ENCODE assay signal across 23 mouse cellular contexts in genomic region chr13:73699714-73700113, GRCm38 (mm10). TPM values are rescaled to one million over a fixed set of nuclear protein-coding genes. Genes with fewer than 3 reads are reported as not detected.
DNase-seq lines count a peak whose midpoint lies in the region; ATAC-seq and TF ChIP-seq lines count a peak whose summit lies in the region.
"Had no signal": no experiment of that assay in that cellular context is flagged by ENCODE, and none has a peak within 500 bp of the region (broad histone marks: within the 10 kb centered on the region; RNA-seq: fewer than 3 reads in every experiment).

No protein-coding gene starts in this region.

- DNase-seq in thymus, adult 2 months, result no peak
- DNase-seq in thymus, adult 18-20 months, result no peak
- DNase-seq in adrenal gland, postnatal 36 days, result peak; percentile 41 to 48
- DNase-seq in liver, result no peak
- DNase-seq: cerebellum, adult 11-12 months; cerebellum, adult 9-10 months; cerebellum, postnatal 36 days; forebrain, postnatal 0 days; gastrocnemius, postnatal 14 days; heart, adult 2 months; heart, postnatal 14 days had no signal

- no peak for TF ChIP-seq CTCF in thymus, adult 2 months (IDR thresholded peaks at IDR 0.05; ENCODE audit: borderline replicate concordance, control insufficient read depth, extremely low read depth, insufficient read depth, low read length, poor library complexity)
- TF ChIP-seq CTCF in small intestine, adult 2 months (IDR thresholded peaks at IDR 0.05; ENCODE audit: extremely low read depth, insufficient read length, insufficient replicate concordance, low read depth, low read length), result no peak

- no peak overlapping the region for H3K4me3 ChIP-seq in thymus, adult 2 months (ENCODE audit: control insufficient read depth, insufficient read depth, low read length)
- peak overlapping the region; percentile 75 for H3K4me3 ChIP-seq in small intestine, adult 2 months (ENCODE audit: low read depth, low read length)
- no peak overlapping the region for H3K4me3 ChIP-seq in hindbrain, embryonic 12.5 days
- H3K4me3 ChIP-seq: embryonic facial prominence, embryonic 13.5 days; forebrain, embryonic 13.5 days; heart, adult 2 months; heart, embryonic 15.5 days had no signal

- no peak overlapping the region for H3K4me2 ChIP-seq in hindbrain, embryonic 12.5 days (replicated peaks)
- H3K4me2 ChIP-seq: embryonic facial prominence, embryonic 13.5 days; forebrain, embryonic 13.5 days; heart, embryonic 11.5 days; heart, embryonic 15.5 days; hindbrain, embryonic 14.5 days had no signal

- H3K36me3 ChIP-seq in thymus, adult 2 months (ENCODE audit: control insufficient read depth, insufficient read depth, low read length), result no peaks in the 10 kb centered on the region
- H3K36me3 ChIP-seq in small intestine, adult 2 months (ENCODE audit: control insufficient read depth, insufficient read depth, low read length), result peaks cover 23% of the 10 kb centered on the region; the same call in 1 of the 2 replicates
- no peaks in the 10 kb centered on the region for H3K36me3 ChIP-seq in hindbrain, embryonic 12.5 days
- H3K36me3 ChIP-seq: embryonic facial prominence, embryonic 13.5 days; heart, embryonic 15.5 days had no signal

- no peak for TF ChIP-seq POLR2A in thymus, adult 2 months (IDR thresholded peaks at IDR 0.05; ENCODE audit: control insufficient read depth, extremely low read depth, insufficient read depth, low read length, poor library complexity)
- no peak for TF ChIP-seq POLR2A in small intestine, adult 2 months (IDR thresholded peaks at IDR 0.05; ENCODE audit: low read depth, low read length)

- H3K27me3 ChIP-seq in thymus, adult 2 months (ENCODE audit: control insufficient read depth, insufficient read depth, low read length), result no peaks in the 10 kb centered on the region
- no peaks in the 10 kb centered on the region for H3K27me3 ChIP-seq in small intestine, adult 2 months (ENCODE audit: control insufficient read depth, insufficient read depth, low read length)
- no peaks in the 10 kb centered on the region for H3K27me3 ChIP-seq in hindbrain, embryonic 12.5 days
- H3K27me3 ChIP-seq: embryonic facial prominence, embryonic 13.5 days; heart, embryonic 15.5 days; Patski had no signal

- peak overlapping the region; percentile 43; the same call in 1 of the 2 replicates for H3K27ac ChIP-seq in thymus, adult 2 months (ENCODE audit: control insufficient read depth, insufficient read depth, low read length)
- H3K27ac ChIP-seq in small intestine, adult 2 months (ENCODE audit: insufficient read depth, low read depth, low read length), result peak overlapping the region; percentile 90
- H3K27ac ChIP-seq in hindbrain, embryonic 12.5 days, result no peak overlapping the region
- H3K27ac ChIP-seq: embryonic facial prominence, embryonic 13.5 days; forebrain, embryonic 13.5 days; heart, adult 2 months; heart, embryonic 15.5 days; hindbrain, embryonic 14.5 days had no signal

- 98% methylated on average over 6 of the region's 6 CpGs for WGBS in thymus, adult 2 months
- WGBS in small intestine, adult 2 months, result 78% methylated on average over 6 of the region's 6 CpGs
- WGBS in hindbrain, embryonic 12.5 days, result 93% methylated on average over 6 of the region's 6 CpGs

- no peak for ATAC-seq in hindbrain, embryonic 12.5 days (ENCODE audit: low FRiP score)
- ATAC-seq: activated CD4-positive, CD25-positive, alpha-beta regulatory T cell, adult 4 months; forebrain, embryonic 13.5 days; forebrain, postnatal 0 days; Patski had no signal

- H3K4me1 ChIP-seq in thymus, adult 2 months (replicated peaks; ENCODE audit: control insufficient read depth, insufficient read depth, low read length), result peaks cover 62% of the 10 kb centered on the region
- H3K4me1 ChIP-seq in small intestine, adult 2 months (ENCODE audit: control insufficient read depth, insufficient read depth, insufficient read length, low read length), result peaks cover 11% of the 10 kb centered on the region; the same call in 1 of the 2 replicates
- H3K4me1 ChIP-seq in hindbrain, embryonic 12.5 days, result no peaks in the 10 kb centered on the region
- H3K4me1 ChIP-seq: embryonic facial prominence, embryonic 13.5 days; forebrain, embryonic 13.5 days; heart, embryonic 15.5 days had no signal

- H3K9me3 ChIP-seq in hindbrain, embryonic 12.5 days (replicated peaks), result no peaks in the 10 kb centered on the region
- H3K9me3 ChIP-seq: embryonic facial prominence, embryonic 13.5 days; forebrain, embryonic 13.5 days; heart, embryonic 15.5 days had no signal

- H3K9ac ChIP-seq in hindbrain, embryonic 12.5 days, result no peak overlapping the region
- H3K9ac ChIP-seq: embryonic facial prominence, embryonic 13.5 days; forebrain, embryonic 13.5 days; forebrain, postnatal 0 days; heart, embryonic 15.5 days; hindbrain, embryonic 14.5 days had no signal

RNA-seq across cellular contexts. Expression of gene Slc6a19, which starts 5.0 kb away (rescaled TPM):
- polyA plus RNA-seq in thymus, adult 2 months (2012; rRNA removed), result 18.6 and 40.6 TPM in 2 replicates
- total RNA-seq in adrenal gland, postnatal 36 days (2021), result under 1 TPM; 0.20 to 0.26 TPM
- polyA plus RNA-seq in small intestine, adult 2 months (2012; rRNA removed), result 246 and 934 TPM in 2 replicates
- polyA plus RNA-seq in hindbrain, embryonic 12.5 days (2016; fragmentation: Nextera tagmentation; extraction: Ambion mirVana), result 0.17 and 0.26 TPM in 2 replicates
- total RNA-seq: heart, adult 2 months; hematopoietic stem cell, adult 5-6 weeks had no signal
- polyA plus RNA-seq: embryonic facial prominence, embryonic 13.5 days; heart, embryonic 11.5 days; heart, embryonic 15.5 days had no signal

RNA-seq across cellular contexts. Expression of gene Slc6a18, which starts 21.9 kb away (rescaled TPM):
- polyA plus RNA-seq in thymus, adult 2 months (2012; rRNA removed), result 0.15 and 0.26 TPM in 2 replicates
- not detected for total RNA-seq in adrenal gland, postnatal 36 days (2021)
- polyA plus RNA-seq in small intestine, adult 2 months (2012; rRNA removed), result 0.19 and 0.81 TPM in 2 replicates
- not detected in 2 replicates for polyA plus RNA-seq in hindbrain, embryonic 12.5 days (2016; fragmentation: Nextera tagmentation; extraction: Ambion mirVana)
- total RNA-seq: CH12.LX; forebrain, postnatal 0 days; heart, adult 2 months; heart, postnatal 14 days; hematopoietic stem cell, adult 5-6 weeks had no signal
- polyA plus RNA-seq: activated CD4-positive, CD25-positive, alpha-beta regulatory T cell, adult 4 months; brain, embryonic 14.5 days; embryonic facial prominence, embryonic 13.5 days; forebrain, embryonic 13.5 days; forebrain, postnatal 0 days; heart, adult 2 months; heart, embryonic 11.5 days; heart, embryonic 15.5 days; hindbrain, embryonic 14.5 days had no signal

RNA-seq across cellular contexts. Expression of gene Slc12a7, which starts 33.2 kb away (rescaled TPM):
- 144 and 156 TPM in 2 replicates for polyA plus RNA-seq in thymus, adult 2 months (2012; rRNA removed)
- total RNA-seq in adrenal gland, postnatal 36 days (2021), result 10 to 100 TPM; 35.8 to 36.6 TPM
- 74.3 and 147 TPM in 2 replicates for polyA plus RNA-seq in small intestine, adult 2 months (2012; rRNA removed)
- 35.9 and 39.3 TPM in 2 replicates for polyA plus RNA-seq in hindbrain, embryonic 12.5 days (2016; fragmentation: Nextera tagmentation; extraction: Ambion mirVana)

Comparison
In these comparisons a context has a peak if more than half of its experiments do, and no peak if none do; other contexts are left out.
1. DNase-seq: peak in adrenal gland, postnatal 36 days (2 of 2); none in thymus, adult 2 months (single experiment), thymus, adult 18-20 months (0 of 2) and liver (single experiment).